ENCODE assay signal across 8 mouse cellular contexts in genomic region chr11:20477183-20478037, GRCm38 (mm10).
A peak's percentile ranks its signal among the peaks of the same experiment; 100 is the strongest.
DNase-seq lines count a peak whose midpoint lies in the region; ATAC-seq and TF ChIP-seq lines count a peak whose summit lies in the region.

No protein-coding gene starts in this region.

- WGBS in intestine, embryonic 14.5 days: 18% methylated on average over 19 of the region's 19 CpGs
- WGBS in limb, embryonic 12.5 days: 22% methylated on average over 19 of the region's 19 CpGs
- WGBS in midbrain, embryonic 12.5 days: 10% methylated on average over 19 of the region's 19 CpGs

- peak; percentile 93 for ATAC-seq in intestine, embryonic 14.5 days (replicated peaks; ENCODE audit: low FRiP score, low TSS enrichment, low read depth)
- ATAC-seq in limb, embryonic 12.5 days (ENCODE audit: insufficient number of reproducible peaks, insufficient read depth, low FRiP score, low TSS enrichment, low read depth): peak; percentile 71
- peak; percentile 91 for ATAC-seq in midbrain, embryonic 12.5 days (ENCODE audit: low FRiP score, low read depth)

- no peak for TF ChIP-seq POLR2A in cortical plate, adult 2 months (IDR thresholded peaks at IDR 0.05; ENCODE audit: extremely low read depth, insufficient read depth, low read length)

- no peak overlapping the region for H3K4me3 ChIP-seq in cortical plate, adult 2 months (ENCODE audit: insufficient read depth, low read length)
- H3K4me3 ChIP-seq in intestine, embryonic 14.5 days (ENCODE audit: low read depth, low read length): no peak overlapping the region
- H3K4me3 ChIP-seq in limb, embryonic 12.5 days (replicated peaks): peak overlapping the region; percentile 11; the same call in 1 of the 2 replicates
- 0 out of 2 replicates have a peak overlapping the region, but pooled peaks have one; percentile 1 for H3K4me3 ChIP-seq in midbrain, embryonic 12.5 days

- H3K4me2 ChIP-seq in intestine, embryonic 14.5 days (ENCODE audit: low read length): peak overlapping the region; percentile 28
- peak overlapping the region; percentile 38 for H3K4me2 ChIP-seq in limb, embryonic 12.5 days
- H3K4me2 ChIP-seq in midbrain, embryonic 12.5 days (replicated peaks): peak overlapping the region; percentile 33

- no peaks in the 10 kb centered on the region for H3K36me3 ChIP-seq in intestine, embryonic 14.5 days (ENCODE audit: control insufficient read depth, insufficient read depth, low read length)
- H3K36me3 ChIP-seq in limb, embryonic 12.5 days: no peaks in the 10 kb centered on the region
- H3K36me3 ChIP-seq in midbrain, embryonic 12.5 days: no peaks in the 10 kb centered on the region

- DNase-seq in 3T3-L1 (ENCODE audit: low read depth, low spot score) (peak; percentile 99), WW6 (ENCODE audit: low read depth, low spot score) (peak; percentile 85)
- DNase-seq in gastrocnemius, postnatal 36 days: peak; percentile 61 to 65
- peak; percentile 72 for DNase-seq in intestine, embryonic 14.5 days (ENCODE audit: low spot score)
- peak; percentile 58 for DNase-seq in testis, postnatal 10 days (ENCODE audit: low spot score)

- 0 out of 2 replicates have a peak, but pooled peaks cover 2% of the 10 kb centered on the region for H3K9me3 ChIP-seq in intestine, embryonic 14.5 days (ENCODE audit: control insufficient read depth, low read length)
- 0 out of 2 replicates have a peak, but pooled peaks cover 4% of the 10 kb centered on the region for H3K9me3 ChIP-seq in limb, embryonic 12.5 days
- H3K9me3 ChIP-seq in midbrain, embryonic 12.5 days: peaks cover 6% of the 10 kb centered on the region

- H3K4me1 ChIP-seq in cortical plate, adult 2 months (ENCODE audit: control insufficient read depth, insufficient read depth, low read length): no peaks in the 10 kb centered on the region
- peaks cover 10% of the 10 kb centered on the region for H3K4me1 ChIP-seq in intestine, embryonic 14.5 days (replicated peaks; ENCODE audit: control insufficient read depth, insufficient read depth, low read length)
- H3K4me1 ChIP-seq in limb, embryonic 12.5 days (replicated peaks): peaks cover 7% of the 10 kb centered on the region
- H3K4me1 ChIP-seq in midbrain, embryonic 12.5 days: peaks cover 7% of the 10 kb centered on the region

- no peak overlapping the region for H3K9ac ChIP-seq in intestine, embryonic 14.5 days (ENCODE audit: low read length)
- H3K9ac ChIP-seq in limb, embryonic 12.5 days (replicated peaks): no peak overlapping the region
- no peak overlapping the region for H3K9ac ChIP-seq in midbrain, embryonic 12.5 days (replicated peaks)

- no peaks in the 10 kb centered on the region for H3K27me3 ChIP-seq in intestine, embryonic 14.5 days (replicated peaks; ENCODE audit: control insufficient read depth, insufficient read depth, low read length)
- no peaks in the 10 kb centered on the region for H3K27me3 ChIP-seq in limb, embryonic 12.5 days
- H3K27me3 ChIP-seq in midbrain, embryonic 12.5 days: no peaks in the 10 kb centered on the region

- intact Hi-C loops in gastrocnemius, postnatal 36 days (cut with DNase I): no loop called here

- peak; percentile 19; the same call in 1 of the 2 replicates for TF ChIP-seq CTCF in cortical plate, adult 2 months (IDR thresholded peaks at IDR 0.05; ENCODE audit: extremely low read depth, insufficient read depth, low read length)

- H3K27ac ChIP-seq in cortical plate, adult 2 months (ENCODE audit: insufficient read depth, low read length): no peak overlapping the region
- H3K27ac ChIP-seq in intestine, embryonic 14.5 days (ENCODE audit: low read depth): peak overlapping the region; percentile 67; the same call in 1 of the 2 replicates
- H3K27ac ChIP-seq in limb, embryonic 12.5 days: 0 out of 2 replicates have a peak overlapping the region, but pooled peaks have one; percentile 8
- H3K27ac ChIP-seq in midbrain, embryonic 12.5 days (replicated peaks): peak overlapping the region; percentile 16; the same call in 1 of the 2 replicates

Comparison
In these comparisons a context has a peak if more than half of its experiments do, and no peak if none do; other contexts are left out.
1. H3K4me3 ChIP-seq: peak in limb, embryonic 12.5 days (single experiment) and midbrain, embryonic 12.5 days (single experiment); none in cortical plate, adult 2 months (single experiment) and intestine, embryonic 14.5 days (single experiment).
2. Peak in every context shown above with its lines, with median percentiles within 50 percentile points of each other: DNase-seq, ATAC-seq and H3K4me2 ChIP-seq.